Mouse (Mus musculus): ENCODE data around the gene Pigc. TPM values are rescaled to one million over a fixed set of nuclear protein-coding genes. Genes with fewer than 3 reads are reported as not detected.

Pigc gene
- polyA plus RNA-seq, 1 experiment from 2014 or later: 35.7 TPM

- no peaks in the 10 kb centered on the region for H3K27me3 ChIP-seq
- no peak overlapping the region for H3K9ac ChIP-seq
- no peak overlapping the region for H3K4me2 ChIP-seq
- H3K9me3 ChIP-seq: no peaks in the 10 kb centered on the region
- WGBS: 84% methylated on average over 5 of the region's 5 CpGs
- H3K36me3 ChIP-seq: no peaks in the 10 kb centered on the region
- no peak for ATAC-seq (ENCODE audit: low FRiP score)
- H3K27ac ChIP-seq: no peak overlapping the region
- no peaks in the 10 kb centered on the region for H3K4me1 ChIP-seq (replicated peaks)
- H3K4me3 ChIP-seq: no peak overlapping the region
Measured at GRCm38 (mm10) chr1:161951009-161951779, 17.8 kb upstream of the Pigc start.

- Histone ChIP-seq H3K9ac (no peak overlapping the region), H3K27me3 (no peaks in the 10 kb centered on the region), H3K9me3 (no peaks in the 10 kb centered on the region), H3K36me3 (no peaks in the 10 kb centered on the region), H3K4me1 (replicated peaks) (no peaks in the 10 kb centered on the region), H3K4me3 (no peak overlapping the region), H3K4me2 (no peak overlapping the region), H3K27ac (no peak overlapping the region)
- 71% methylated on average over 1 of the region's 1 CpGs for WGBS
- ATAC-seq (ENCODE audit: low FRiP score): no peak
Measured at GRCm38 (mm10) chr1:161952599-161952998, 16.4 kb upstream of the Pigc start.

- 82% methylated on average over 5 of the region's 5 CpGs for WGBS
- no peak for ATAC-seq (ENCODE audit: low FRiP score)
Measured at GRCm38 (mm10) chr1:161955846-161956245, 13.1 kb upstream of the Pigc start.

GRCm38 (mm10) chr1:161957964-161958950 is 10.7 kb upstream of the Pigc start:
- no peak overlapping the region for H3K4me3 ChIP-seq
- H3K9ac ChIP-seq: no peak overlapping the region
- no peaks in the 10 kb centered on the region for H3K9me3 ChIP-seq
- no peak overlapping the region for H3K27ac ChIP-seq
- no peaks in the 10 kb centered on the region for H3K4me1 ChIP-seq (replicated peaks)
- no peak for ATAC-seq (ENCODE audit: low FRiP score)
- H3K36me3 ChIP-seq: no peaks in the 10 kb centered on the region
- no peak overlapping the region for H3K4me2 ChIP-seq
- WGBS: 86% methylated on average over 19 of the region's 19 CpGs
- 0 out of 2 replicates have a peak, but pooled peaks cover 3% of the 10 kb centered on the region for H3K27me3 ChIP-seq

More at GRCm38 (mm10) chr1:161955846-161956245, 13.1 kb upstream of the Pigc start:
- H3K4me2 ChIP-seq: no peak overlapping the region
- H3K9me3 ChIP-seq: no peaks in the 10 kb centered on the region
- H3K4me1 ChIP-seq (replicated peaks): no peaks in the 10 kb centered on the region
- H3K27ac ChIP-seq: no peak overlapping the region
- H3K27me3 ChIP-seq: 0 out of 2 replicates have a peak, but pooled peaks cover 3% of the 10 kb centered on the region
- no peak overlapping the region for H3K9ac ChIP-seq
- no peak overlapping the region for H3K4me3 ChIP-seq
- H3K36me3 ChIP-seq: no peaks in the 10 kb centered on the region

GRCm38 (mm10) chr1:161962465-161963377 is 6.3 kb upstream of the Pigc start:
- ATAC-seq (ENCODE audit: low FRiP score): peak; percentile 61
- Histone ChIP-seq H3K9ac (no peak overlapping the region), H3K4me1 (replicated peaks) (no peaks in the 10 kb centered on the region), H3K4me3 (no peak overlapping the region), H3K27me3 (0 out of 2 replicates have a peak, but pooled peaks cover 6% of the 10 kb centered on the region), H3K9me3 (no peaks in the 10 kb centered on the region), H3K27ac (no peak overlapping the region), H3K4me2 (no peak overlapping the region), H3K36me3 (no peaks in the 10 kb centered on the region)
- 57% methylated on average over 3 of the region's 3 CpGs for WGBS

- H3K36me3 ChIP-seq: peaks cover 5% of the 10 kb centered on the region; the same call in 1 of the 2 replicates
- H3K4me1 ChIP-seq (replicated peaks): peaks cover 16% of the 10 kb centered on the region
- H3K9me3 ChIP-seq: no peaks in the 10 kb centered on the region
- WGBS: 92% methylated on average over 2 of the region's 2 CpGs
- ATAC-seq (ENCODE audit: low FRiP score): no peak
- 0 out of 2 replicates have a peak, but pooled peaks cover 4% of the 10 kb centered on the region for H3K27me3 ChIP-seq
- H3K4me2 ChIP-seq: no peak overlapping the region
- no peak overlapping the region for H3K4me3 ChIP-seq
- H3K9ac ChIP-seq: no peak overlapping the region
- H3K27ac ChIP-seq: no peak overlapping the region
Measured at GRCm38 (mm10) chr1:161967936-161968335, 1.1 kb upstream of the Pigc start.

GRCm38 (mm10) chr1:161970874-161971273 is 1.9 kb downstream of the Pigc start:
- no peaks in the 10 kb centered on the region for H3K9me3 ChIP-seq
- no peak overlapping the region for H3K27ac ChIP-seq
- no peaks in the 10 kb centered on the region for H3K27me3 ChIP-seq
- H3K9ac ChIP-seq: no peak overlapping the region
- no peak overlapping the region for H3K4me2 ChIP-seq
- no peak overlapping the region for H3K4me3 ChIP-seq
- WGBS: 98% methylated on average over 9 of the region's 9 CpGs
- ATAC-seq (ENCODE audit: low FRiP score): no peak
- H3K4me1 ChIP-seq (replicated peaks): peaks cover 16% of the 10 kb centered on the region
- peaks cover 5% of the 10 kb centered on the region; the same call in 1 of the 2 replicates for H3K36me3 ChIP-seq

GRCm38 (mm10) chr1:161972233-161972632 is 3.2 kb downstream of the Pigc start:
- H3K4me1 ChIP-seq (replicated peaks): peaks cover 22% of the 10 kb centered on the region
- H3K4me2 ChIP-seq: no peak overlapping the region
- peaks cover 5% of the 10 kb centered on the region; the same call in 1 of the 2 replicates for H3K36me3 ChIP-seq
- no peak for ATAC-seq (ENCODE audit: low FRiP score)
- H3K9me3 ChIP-seq: no peaks in the 10 kb centered on the region
- H3K4me3 ChIP-seq: no peak overlapping the region
- H3K27me3 ChIP-seq: no peaks in the 10 kb centered on the region
- H3K27ac ChIP-seq: no peak overlapping the region
- 92% methylated on average over 8 of the region's 8 CpGs for WGBS
- no peak overlapping the region for H3K9ac ChIP-seq

GRCm38 (mm10) chr1:161976255-161977182 is 7.5 kb downstream of the Pigc start:
- no peak overlapping the region for H3K4me3 ChIP-seq
- 0 out of 2 replicates have a peak overlapping the region, but pooled peaks have one; percentile 24 for H3K9ac ChIP-seq
- H3K4me2 ChIP-seq: no peak overlapping the region
- H3K9me3 ChIP-seq: no peaks in the 10 kb centered on the region
- H3K36me3 ChIP-seq: no peaks in the 10 kb centered on the region
- H3K27ac ChIP-seq: no peak overlapping the region; the same call in 1 of the 2 replicates
- peak; percentile 43; the same call in 1 of the 2 replicates for ATAC-seq (ENCODE audit: low FRiP score)
- no peaks in the 10 kb centered on the region for H3K27me3 ChIP-seq
- H3K4me1 ChIP-seq (replicated peaks): peaks cover 6% of the 10 kb centered on the region; the same call in 1 of the 2 replicates
- WGBS: 54% methylated on average over 16 of the region's 16 CpGs

- Histone ChIP-seq H3K9me3 (no peaks in the 10 kb centered on the region), H3K4me1 (replicated peaks) (peaks cover 6% of the 10 kb centered on the region; the same call in 1 of the 2 replicates), H3K4me2 (no peak overlapping the region), H3K36me3 (no peaks in the 10 kb centered on the region), H3K27ac (no peak overlapping the region), H3K9ac (no peak overlapping the region), H3K27me3 (no peaks in the 10 kb centered on the region), H3K4me3 (no peak overlapping the region)
- WGBS: 67% methylated on average over 4 of the region's 4 CpGs
- no peak for ATAC-seq (ENCODE audit: low FRiP score)
Measured at GRCm38 (mm10) chr1:161977331-161977730, 8.3 kb downstream of the Pigc start.
